Mouse (Mus musculus) limb, embryonic 14.5 days (tissue): Measurements from ENCODE around the gene Fam160a1. TPM values are rescaled to one million over a fixed set of nuclear protein-coding genes. Genes with fewer than 3 reads are reported as not detected.

ENCODE experiments used
- ATAC-seq: fragments of 200-750 bp; cut with Nextera tagmentation; 2 replicates; pipeline ENCODE4 v1.8.0; 2017; ENCODE audit warnings: low read depth, moderate number of reproducible peaks, moderate TSS enrichment; ENCODE audit not compliant: low FRiP score
- DNase-seq: peaks from one replicate; pipeline ENCODE4 v3.0.0-alpha.2; 2015; ENCODE audit warnings: low spot score
- H3K27ac ChIP-seq: fragments of 300-500 bp; sonication (generic); replicated peaks from 2 replicates; pipeline ENCODE4 v1.5.1; 2014; ENCODE audit warnings: low read depth, mild to moderate bottlenecking, low read length, moderate library complexity, mixed read lengths
- H3K27me3 ChIP-seq: fragments of 300-500 bp; sonication (generic); 2 replicates; pipeline ENCODE4 v1.6.1; 2014; ENCODE audit warnings: low read length, mixed read lengths; ENCODE audit not compliant: control insufficient read depth, insufficient read depth
- H3K36me3 ChIP-seq: fragments of 300-500 bp; sonication (generic); 2 replicates; pipeline ENCODE4 v1.6.1; 2014; ENCODE audit warnings: mild to moderate bottlenecking, low read length, moderate library complexity, mixed read lengths; ENCODE audit not compliant: control insufficient read depth, insufficient read depth
- H3K4me1 ChIP-seq: fragments of 300-500 bp; sonication (generic); 2 replicates; pipeline ENCODE4 v1.6.1; 2014; ENCODE audit warnings: antibody characterized with exemption, low read length, mixed read lengths; ENCODE audit not compliant: control insufficient read depth, insufficient read depth
- H3K4me2 ChIP-seq: fragments of 300-500 bp; sonication (generic); replicated peaks from 2 replicates; pipeline ENCODE4 v1.6.1; 2014; ENCODE audit warnings: low read depth, mild to moderate bottlenecking, low read length, moderate library complexity; ENCODE audit not compliant: severe bottlenecking
- H3K4me3 ChIP-seq: fragments of 300-500 bp; sonication (generic); replicated peaks from 2 replicates; pipeline ENCODE4 v1.5.1; 2014; ENCODE audit warnings: low read length
- H3K9ac ChIP-seq: fragments of 300-500 bp; sonication (generic); 2 replicates; pipeline ENCODE4 v1.6.1; 2014; ENCODE audit warnings: mild to moderate bottlenecking, low read depth, low read length, moderate library complexity; ENCODE audit not compliant: severe bottlenecking
- H3K9me3 ChIP-seq: fragments of 300-500 bp; sonication (generic); 2 replicates; pipeline ENCODE4 v1.6.1; 2016; ENCODE audit warnings: low read length; ENCODE audit not compliant: control insufficient read depth
- POLR2A ChIP-seq: fragments of 200-500 bp; IDR thresholded peaks from 2 replicates; pipeline ENCODE4 v1.8.0; 2012; ENCODE audit warnings: inconsistent platforms, mild to moderate bottlenecking, moderate library complexity, borderline replicate concordance; ENCODE audit not compliant: insufficient read depth, insufficient read length; ENCODE audit errors: extremely low read depth
- WGBS: fragments of 180-500 bp; shearing (Covaris S2); extraction: QIAGEN DNeasy Blood & Tissue Kit; methylation state at CpG from one replicate; pipeline ENCODE4 v1.1.7; 2014; 5-methylcytosine and 5-hydroxymethylcytosine counted together
- polyA plus RNA-seq, 2 experiments: library from polyadenylated mRNA; depleted of rRNA in 1 of 2; stranded (reverse) in 1 of 2; unstranded in 1 of 2; fragments of >200 nt; fragmentation: Nextera tagmentation in 1 of 2; extraction: Ambion mirVana in 1 of 2; gene quantifications; 2 replicates each; pipeline versions ENCODE4 v1.2.1 to v1.2.3; 2012 to 2014

Fam160a1 gene
- polyA plus RNA-seq, 2 experiments, result 4.3 to 6.2 TPM

GRCm38 (mm10) chr3:85853715-85854114, 36.6 kb upstream of the Fam160a1 start:
- no peak for TF ChIP-seq POLR2A
- DNase-seq (no peak), ATAC-seq (no peak)

DNA sequence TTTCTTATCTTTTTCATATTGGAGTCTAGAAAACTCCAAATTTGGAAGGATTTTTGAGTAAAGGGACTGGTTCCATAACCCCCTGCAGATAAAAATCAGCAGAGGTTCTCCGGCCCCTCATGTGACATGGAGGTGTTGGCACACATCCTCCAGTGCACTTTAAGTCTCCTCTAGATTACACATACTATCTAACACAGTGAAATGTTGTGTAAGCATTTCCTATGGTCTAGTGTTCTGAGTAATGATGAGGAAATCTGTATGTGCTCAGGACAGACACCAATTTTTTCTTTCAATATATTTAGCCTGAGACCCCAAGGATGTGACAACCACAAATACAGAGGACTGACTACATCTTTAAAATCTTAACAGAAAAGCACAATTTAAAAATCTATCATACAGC, 33.0 kb upstream of the Fam160a1 start:
- Histone ChIP-seq H3K36me3 (no peaks in the 10 kb centered on the region), H3K9me3 (no peaks in the 10 kb centered on the region), H3K4me3 (no peak overlapping the region), H3K27me3 (no peaks in the 10 kb centered on the region), H3K27ac (no peak overlapping the region), H3K4me2 (no peak overlapping the region), H3K9ac (no peak overlapping the region), H3K4me1 (no peaks in the 10 kb centered on the region)
- ATAC-seq (no peak), DNase-seq (no peak)
- 86% methylated on average over 1 of the region's 1 CpGs for WGBS
- TF ChIP-seq POLR2A, result no peak

More at GRCm38 (mm10) chr3:85853715-85854114, 36.6 kb upstream of the Fam160a1 start:
- Histone ChIP-seq H3K36me3 (no peaks in the 10 kb centered on the region), H3K4me2 (no peak overlapping the region), H3K4me1 (peaks cover under 1% of the 10 kb centered on the region; the same call in 1 of the 2 replicates), H3K27me3 (no peaks in the 10 kb centered on the region), H3K4me3 (no peak overlapping the region), H3K9me3 (no peaks in the 10 kb centered on the region), H3K27ac (no peak overlapping the region), H3K9ac (no peak overlapping the region)
- WGBS, result 85% methylated on average over 4 of the region's 4 CpGs

DNA sequence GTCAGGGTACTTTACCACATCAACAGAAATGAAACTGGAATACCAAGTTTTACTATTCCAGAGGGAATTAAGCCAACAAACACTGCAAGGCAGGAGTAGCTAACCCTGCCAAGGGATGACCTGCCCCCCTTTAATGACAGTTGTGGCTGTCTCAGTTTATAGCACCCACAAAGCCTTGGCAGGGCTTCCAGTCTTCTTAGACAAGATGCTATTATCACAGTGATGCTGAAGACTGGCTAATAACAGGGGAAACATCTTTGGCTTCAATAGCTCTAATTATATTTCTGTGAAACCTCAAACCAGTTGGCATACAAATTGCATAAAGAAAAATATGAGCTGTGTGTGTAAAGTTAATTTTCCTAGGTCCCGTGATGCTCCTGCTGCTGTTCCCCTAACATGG, 29.2 kb upstream of the Fam160a1 start:
- Histone ChIP-seq H3K9ac (no peak overlapping the region), H3K27ac (no peak overlapping the region), H3K4me2 (no peak overlapping the region), H3K9me3 (no peaks in the 10 kb centered on the region), H3K27me3 (no peaks in the 10 kb centered on the region), H3K36me3 (no peaks in the 10 kb centered on the region), H3K4me3 (no peak overlapping the region), H3K4me1 (peaks cover 16% of the 10 kb centered on the region)
- DNase-seq, result no peak
- WGBS, result 61% methylated on average over 1 of the region's 1 CpGs
- TF ChIP-seq POLR2A, result no peak
- no peak for ATAC-seq

- 81% methylated on average over 6 of the region's 6 CpGs for WGBS
- no peak overlapping the region for H3K27ac ChIP-seq
- no peak overlapping the region for H3K4me3 ChIP-seq
- no peaks in the 10 kb centered on the region for H3K9me3 ChIP-seq
- ATAC-seq (no peak), DNase-seq (no peak)
- H3K27me3 ChIP-seq, result no peaks in the 10 kb centered on the region
- peaks cover 16% of the 10 kb centered on the region for H3K4me1 ChIP-seq
- TF ChIP-seq POLR2A, result no peak
- H3K9ac ChIP-seq, result no peak overlapping the region
- H3K36me3 ChIP-seq, result no peaks in the 10 kb centered on the region
- no peak overlapping the region for H3K4me2 ChIP-seq
Observed at GRCm38 (mm10) chr3:85845341-85845740, 28.2 kb upstream of the Fam160a1 start.

- H3K9ac ChIP-seq, result no peak overlapping the region
- H3K36me3 ChIP-seq, result no peaks in the 10 kb centered on the region
- no peaks in the 10 kb centered on the region for H3K9me3 ChIP-seq
- no peak overlapping the region for H3K4me3 ChIP-seq
- ATAC-seq (no peak), DNase-seq (peak; percentile 56)
- peaks cover 18% of the 10 kb centered on the region for H3K4me1 ChIP-seq
- H3K27me3 ChIP-seq, result no peaks in the 10 kb centered on the region
- no peak for TF ChIP-seq POLR2A
- peak overlapping the region; percentile 29; the same call in 1 of the 2 replicates for H3K4me2 ChIP-seq
- H3K27ac ChIP-seq, result peak overlapping the region; percentile 79
Observed at GRCm38 (mm10) chr3:85842881-85843218, 25.8 kb upstream of the Fam160a1 start.

- DNase-seq, result peak; percentile 30
- ATAC-seq, result peak; percentile 70
- peak overlapping the region; percentile 79 for H3K27ac ChIP-seq
- WGBS, result 15% methylated on average over 9 of the region's 9 CpGs
- peak overlapping the region; percentile 29; the same call in 1 of the 2 replicates for H3K4me2 ChIP-seq
- no peaks in the 10 kb centered on the region for H3K27me3 ChIP-seq
- H3K36me3 ChIP-seq, result no peaks in the 10 kb centered on the region
- 0 out of 2 replicates have a peak overlapping the region, but pooled peaks have one; percentile 4 for H3K4me3 ChIP-seq
- TF ChIP-seq POLR2A, result peak; percentile 36; the same call in 1 of the 2 replicates
- no peaks in the 10 kb centered on the region for H3K9me3 ChIP-seq
- peaks cover 18% of the 10 kb centered on the region for H3K4me1 ChIP-seq
- no peak overlapping the region; the same call in 1 of the 2 replicates for H3K9ac ChIP-seq
Observed at GRCm38 (mm10) chr3:85842177-85842880, 25.2 kb upstream of the Fam160a1 start.
